Mouse (Mus musculus) brain, embryonic 14.5 days (tissue): ENCODE results near the gene Gm20503.

Source experiments
- CTCF ChIP-seq: fragments of 200-500 bp; IDR thresholded peaks from 2 replicates; pipeline ENCODE4 v1.5.1; 2012; ENCODE audit warnings: inconsistent platforms, mild to moderate bottlenecking, moderate library complexity, borderline replicate concordance; ENCODE audit not compliant: insufficient read depth, insufficient read length; ENCODE audit errors: extremely low read depth
- POLR2A ChIP-seq: fragments of 200-500 bp; IDR thresholded peaks from 2 replicates; pipeline ENCODE4 v1.6.1; 2012; ENCODE audit warnings: mild to moderate bottlenecking, inconsistent platforms, borderline replicate concordance; ENCODE audit not compliant: poor library complexity, insufficient read depth, insufficient read length, severe bottlenecking; ENCODE audit errors: extremely low read depth

DNA sequence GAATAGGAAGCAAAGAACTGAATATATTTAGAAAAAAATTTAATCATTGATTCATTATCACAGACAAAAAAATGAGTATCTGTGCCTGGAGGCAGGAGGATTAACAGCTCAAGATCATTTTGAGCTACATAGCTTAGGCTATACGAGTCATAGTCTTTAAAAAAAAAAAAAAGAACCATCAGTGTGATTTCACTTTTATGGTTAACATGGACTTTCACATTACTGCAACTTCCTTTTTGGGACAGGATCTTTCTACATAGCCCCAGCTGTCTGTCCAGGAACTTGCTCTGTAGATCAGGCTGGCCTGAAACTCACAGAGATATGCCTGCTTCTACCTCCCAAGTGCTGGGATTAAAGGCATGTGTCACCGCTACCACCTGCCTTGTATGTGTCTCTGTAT is 80.4 kb downstream of the Gm20503 start:
- TF ChIP-seq POLR2A (no peak), CTCF (no peak)
